8 mouse cellular contexts compared by ENCODE assay signal in the genomic region with DNA sequence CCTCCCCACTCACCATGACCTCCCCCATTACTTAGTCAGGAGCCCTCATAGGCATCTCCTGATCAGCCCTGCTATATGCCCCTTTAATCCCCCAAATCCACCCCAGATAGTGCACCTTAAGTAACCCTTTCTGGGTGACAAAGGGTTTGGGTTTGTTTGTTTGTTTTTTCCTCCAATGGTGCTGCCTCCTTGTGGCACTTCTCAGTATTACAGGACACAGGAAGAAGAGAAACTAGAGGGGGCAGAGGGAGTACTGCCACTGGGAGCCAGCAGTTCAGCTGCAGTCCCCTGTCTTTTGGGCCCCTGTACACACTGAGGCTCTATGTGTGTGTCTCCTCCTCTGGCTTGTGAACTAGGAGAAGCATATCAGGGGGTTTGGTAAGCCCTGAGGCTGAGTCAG. TPM values are rescaled to one million over a fixed set of nuclear protein-coding genes. Genes with fewer than 3 reads are reported as not detected.
DNase-seq lines count a peak whose midpoint lies in the region; ATAC-seq and TF ChIP-seq lines count a peak whose summit lies in the region.

No protein-coding gene starts in this region.

- peak overlapping the region; percentile 70; the same call in 1 of the 2 replicates for H3K27ac ChIP-seq in heart, embryonic 15.5 days
- H3K27ac ChIP-seq in midbrain, embryonic 10.5 days (replicated peaks) = no peak overlapping the region
- H3K27ac ChIP-seq in midbrain, embryonic 14.5 days (replicated peaks; ENCODE audit: low read depth, low read length) = no peak overlapping the region
- no peak overlapping the region for H3K27ac ChIP-seq in stomach, postnatal 0 days (replicated peaks)

- H3K4me3 ChIP-seq in heart, embryonic 15.5 days = no peak overlapping the region
- H3K4me3 ChIP-seq in midbrain, embryonic 10.5 days = no peak overlapping the region
- no peak overlapping the region for H3K4me3 ChIP-seq in midbrain, embryonic 14.5 days (replicated peaks; ENCODE audit: low read depth, low read length)
- no peak overlapping the region for H3K4me3 ChIP-seq in stomach, postnatal 0 days (ENCODE audit: low read depth, low read length)

- TF ChIP-seq CTCF in stomach, postnatal 0 days (IDR thresholded peaks at IDR 0.05; ENCODE audit: low read depth) = peak; percentile 61

- DNase-seq in heart, adult 8-10 months (ENCODE audit: low spot score) = no peak
- DNase-seq in midbrain, embryonic 10.5 days (ENCODE audit: low spot score) = peak; percentile 19
- no peak for DNase-seq in midbrain, embryonic 14.5 days
- DNase-seq in ZHBTc4 (ENCODE audit: low read depth, low spot score) = peak; percentile 74
- no peak for DNase-seq in stomach, postnatal 0 days (ENCODE audit: low spot score)
- no peak for DNase-seq in MN1 (ENCODE audit: low spot score)
- DNase-seq in yolk sac, embryonic 10.5 days (ENCODE audit: low spot score) = no peak

- H3K4me2 ChIP-seq in heart, embryonic 15.5 days = no peak overlapping the region
- no peak overlapping the region for H3K4me2 ChIP-seq in midbrain, embryonic 14.5 days (ENCODE audit: low read length)
- no peak overlapping the region for H3K4me2 ChIP-seq in stomach, postnatal 0 days (replicated peaks; ENCODE audit: low read depth)

- H3K9ac ChIP-seq in heart, embryonic 15.5 days = no peak overlapping the region
- no peak overlapping the region for H3K9ac ChIP-seq in midbrain, embryonic 14.5 days (replicated peaks; ENCODE audit: low read length)
- H3K9ac ChIP-seq in stomach, postnatal 0 days (ENCODE audit: low read length) = no peak overlapping the region

- TF ChIP-seq EP300 in stomach, postnatal 0 days (optimal IDR thresholded peaks at IDR 0.05) = no peak

- H3K4me1 ChIP-seq in heart, embryonic 15.5 days (replicated peaks) = peaks cover 43% of the 10 kb centered on the region
- peaks cover 27% of the 10 kb centered on the region for H3K4me1 ChIP-seq in midbrain, embryonic 10.5 days
- H3K4me1 ChIP-seq in midbrain, embryonic 14.5 days (ENCODE audit: control insufficient read depth, insufficient read depth, low read length) = peaks cover 10% of the 10 kb centered on the region
- no peaks in the 10 kb centered on the region for H3K4me1 ChIP-seq in stomach, postnatal 0 days (replicated peaks; ENCODE audit: control insufficient read depth, insufficient read depth)

- no peak for ATAC-seq in heart, embryonic 15.5 days (replicated peaks; ENCODE audit: insufficient number of reproducible peaks, insufficient read depth, low FRiP score, low read depth)
- no peak for ATAC-seq in midbrain, embryonic 14.5 days (ENCODE audit: low FRiP score, low TSS enrichment)
- ATAC-seq in stomach, postnatal 0 days (ENCODE audit: low FRiP score, low TSS enrichment) = no peak

- no peaks in the 10 kb centered on the region for H3K9me3 ChIP-seq in heart, embryonic 15.5 days (replicated peaks)
- no peaks in the 10 kb centered on the region for H3K9me3 ChIP-seq in midbrain, embryonic 10.5 days (replicated peaks)
- H3K9me3 ChIP-seq in midbrain, embryonic 14.5 days (ENCODE audit: control insufficient read depth, low read length) = no peaks in the 10 kb centered on the region
- no peaks in the 10 kb centered on the region for H3K9me3 ChIP-seq in stomach, postnatal 0 days (ENCODE audit: control insufficient read depth, low read length)

- H3K36me3 ChIP-seq in heart, embryonic 15.5 days = no peaks in the 10 kb centered on the region
- no peaks in the 10 kb centered on the region for H3K36me3 ChIP-seq in midbrain, embryonic 10.5 days
- no peaks in the 10 kb centered on the region for H3K36me3 ChIP-seq in midbrain, embryonic 14.5 days (ENCODE audit: control insufficient read depth, insufficient read depth, low read length)
- H3K36me3 ChIP-seq in stomach, postnatal 0 days (ENCODE audit: control insufficient read depth, insufficient read depth, low read length) = no peaks in the 10 kb centered on the region

- H3K27me3 ChIP-seq in heart, embryonic 15.5 days = no peaks in the 10 kb centered on the region
- no peaks in the 10 kb centered on the region for H3K27me3 ChIP-seq in midbrain, embryonic 10.5 days (ENCODE audit: low read depth, poor library complexity, severe bottlenecking)
- H3K27me3 ChIP-seq in midbrain, embryonic 14.5 days (ENCODE audit: control insufficient read depth, insufficient read depth, low read length) = no peaks in the 10 kb centered on the region
- no peaks in the 10 kb centered on the region for H3K27me3 ChIP-seq in stomach, postnatal 0 days (ENCODE audit: control insufficient read depth, insufficient read depth, low read length)

RNA-seq across cellular contexts. Expression of a gene that starts 51.5 kb away (rescaled TPM):
- polyA plus RNA-seq in heart, embryonic 15.5 days (2015; fragmentation: Nextera tagmentation; extraction: Ambion mirVana) = 22.3 and 23.9 TPM in 2 replicates
- 1 to 10 TPM; 6.3 to 8.3 (median 6.8) TPM for total RNA-seq in heart, adult 8-10 months (2022)
- polyA plus RNA-seq in midbrain, embryonic 10.5 days (2016; fragmentation: Nextera tagmentation; extraction: Ambion mirVana) = 9.2 and 11.2 TPM in 2 replicates
- polyA plus RNA-seq in midbrain, embryonic 14.5 days (2014; fragmentation: Nextera tagmentation; extraction: Ambion mirVana) = 48.6 and 57.0 TPM in 2 replicates
- 4.9 and 5.3 TPM in 2 replicates for polyA plus RNA-seq in stomach, postnatal 0 days (2015; fragmentation: Nextera tagmentation; extraction: Ambion mirVana)

Comparison
In these comparisons a context has a peak if more than half of its experiments do, and no peak if none do; other contexts are left out.
1. DNase-seq: peak in midbrain, embryonic 10.5 days (single experiment) and ZHBTc4 (single experiment); none in heart, adult 8-10 months (single experiment), midbrain, embryonic 14.5 days (single experiment), stomach, postnatal 0 days (single experiment), MN1 (single experiment) and yolk sac, embryonic 10.5 days (single experiment).